Mouse (Mus musculus): ENCODE results near the gene Klk5. TPM values are rescaled to one million over a fixed set of nuclear protein-coding genes. Genes with fewer than 3 reads are reported as not detected.
A peak's percentile ranks its signal among the peaks of the same experiment; 100 is the strongest.

The Klk5 gene
- polyA plus RNA-seq, 1 experiment from 2014 or later = not detected

DNA sequence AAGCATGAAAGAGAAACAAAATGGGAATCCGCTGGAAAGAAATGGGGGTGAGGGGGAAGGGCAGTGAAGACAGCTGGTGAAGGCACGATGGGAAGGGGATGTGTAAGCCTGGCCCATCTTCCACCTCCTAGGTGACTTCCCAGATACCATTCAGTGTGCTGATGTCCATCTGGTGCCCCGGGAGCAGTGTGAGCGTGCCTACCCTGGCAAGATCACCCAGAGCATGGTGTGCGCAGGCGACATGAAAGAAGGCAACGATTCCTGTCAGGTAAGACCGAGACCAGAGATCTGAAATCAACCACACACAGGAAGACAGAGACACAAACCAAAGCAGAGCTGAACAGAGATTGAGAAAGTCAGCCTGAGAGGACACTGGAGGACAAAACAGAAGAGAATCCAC is 12.8 kb upstream of the Klk5 start:
- H3K4me1 ChIP-seq = no peaks in the 10 kb centered on the region
- no peak overlapping the region for H3K4me2 ChIP-seq
- no peak overlapping the region for H3K9ac ChIP-seq
- no peak overlapping the region for H3K27ac ChIP-seq
- no peaks in the 10 kb centered on the region for H3K9me3 ChIP-seq
- ATAC-seq (ENCODE audit: borderline replicate concordance, extremely low read depth, low FRiP score, low TSS enrichment) = no peak
- no peak overlapping the region for H3K4me3 ChIP-seq
- H3K27me3 ChIP-seq = no peaks in the 10 kb centered on the region
- 88% methylated on average over 8 of the region's 8 CpGs for WGBS
- H3K36me3 ChIP-seq = no peaks in the 10 kb centered on the region

DNA sequence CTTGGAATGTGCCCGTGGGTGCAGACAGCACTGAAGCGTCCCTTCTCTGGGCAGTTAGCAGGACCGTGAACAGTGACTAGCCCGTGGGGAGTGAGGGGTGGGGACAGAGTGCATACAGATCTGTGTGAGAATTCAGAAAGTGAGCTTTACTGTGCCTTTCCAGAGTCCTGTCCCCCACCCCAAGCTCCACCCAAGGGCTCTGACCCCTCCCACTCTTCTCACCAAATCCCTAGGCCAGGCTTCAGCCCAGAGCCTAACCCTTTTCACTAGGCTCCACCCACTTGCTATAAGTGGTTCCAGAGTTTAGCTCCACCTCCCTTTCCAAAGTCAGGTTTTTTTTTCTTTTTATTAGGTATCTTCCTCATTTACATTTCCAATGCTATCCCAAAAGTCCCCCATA is 2.0 kb downstream of the Klk5 start:
- ATAC-seq (ENCODE audit: borderline replicate concordance, extremely low read depth, low FRiP score, low TSS enrichment) = no peak
- no peak overlapping the region for H3K4me3 ChIP-seq
- H3K9me3 ChIP-seq = no peaks in the 10 kb centered on the region
- H3K9ac ChIP-seq = no peak overlapping the region
- H3K27me3 ChIP-seq = no peaks in the 10 kb centered on the region
- H3K27ac ChIP-seq = no peak overlapping the region
- no peaks in the 10 kb centered on the region for H3K36me3 ChIP-seq
- 86% methylated on average over 4 of the region's 4 CpGs for WGBS
- H3K4me1 ChIP-seq = no peaks in the 10 kb centered on the region
- H3K4me2 ChIP-seq = no peak overlapping the region

DNA sequence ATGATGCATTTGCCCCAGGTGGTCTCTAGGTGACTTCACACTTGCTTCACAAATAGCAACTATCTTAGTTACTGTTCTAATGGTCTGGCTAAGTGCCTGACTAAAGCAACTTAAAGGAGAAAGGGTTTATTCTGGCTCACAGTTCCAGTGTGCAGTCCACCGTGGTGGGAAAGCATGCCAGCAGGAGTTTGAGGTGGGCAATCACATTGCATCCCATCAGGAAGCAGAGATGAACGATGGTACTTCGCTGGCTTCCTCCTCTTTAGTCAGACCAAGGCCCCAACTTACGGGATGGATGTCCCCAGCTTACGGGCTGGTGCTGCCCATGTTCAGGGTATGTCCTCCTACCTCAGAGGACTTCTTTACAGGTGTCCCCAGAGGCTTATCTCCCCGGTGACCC is 9.8 kb downstream of the Klk5 start:
- Histone ChIP-seq H3K27ac (no peak overlapping the region), H3K9me3 (no peaks in the 10 kb centered on the region), H3K36me3 (no peaks in the 10 kb centered on the region), H3K4me2 (no peak overlapping the region), H3K9ac (no peak overlapping the region), H3K4me3 (no peak overlapping the region), H3K27me3 (no peaks in the 10 kb centered on the region), H3K4me1 (no peaks in the 10 kb centered on the region)
- WGBS = 83% methylated on average over 6 of the region's 6 CpGs
- no peak for ATAC-seq (ENCODE audit: borderline replicate concordance, extremely low read depth, low FRiP score, low TSS enrichment)

DNA sequence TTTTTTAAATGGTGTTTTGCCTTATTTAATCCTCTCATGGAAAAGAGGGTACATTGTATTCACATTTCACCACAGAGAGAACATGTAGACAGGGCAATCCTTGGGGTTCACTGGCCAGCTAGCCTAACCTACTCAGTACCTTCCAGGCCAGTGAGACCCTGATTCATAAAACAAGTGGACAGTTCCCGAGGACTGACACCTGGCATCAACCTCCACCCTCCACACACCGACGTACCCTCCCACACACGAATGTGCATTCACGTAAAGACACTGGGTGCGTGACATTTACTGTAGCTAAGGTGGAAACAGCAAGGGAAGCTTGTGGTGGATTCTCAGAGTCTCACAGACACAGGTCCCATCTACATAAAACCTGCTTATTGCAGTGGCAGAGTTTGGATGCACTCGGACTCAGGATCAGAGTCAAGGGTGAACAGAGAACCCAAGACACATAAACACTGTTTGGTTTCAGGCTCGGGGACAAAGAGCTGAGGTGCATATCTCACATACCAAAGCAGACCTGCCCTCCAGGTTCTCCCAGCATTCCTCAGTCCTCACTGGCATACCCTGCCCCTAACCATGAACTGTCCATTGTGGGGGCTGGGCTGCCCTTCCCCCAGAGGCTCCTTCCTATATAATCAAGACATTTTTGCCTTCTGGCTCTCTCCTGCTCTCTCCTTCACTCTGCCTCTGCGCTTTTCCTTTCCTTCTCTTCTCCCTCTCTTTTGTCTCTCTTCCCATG is 13.0 kb downstream of the Klk5 start:
- H3K36me3 ChIP-seq = no peaks in the 10 kb centered on the region
- ATAC-seq (ENCODE audit: borderline replicate concordance, extremely low read depth, low FRiP score, low TSS enrichment) = no peak
- no peak overlapping the region for H3K27ac ChIP-seq
- no peaks in the 10 kb centered on the region for H3K27me3 ChIP-seq
- no peaks in the 10 kb centered on the region for H3K4me1 ChIP-seq
- H3K4me2 ChIP-seq = no peak overlapping the region
- 62% methylated on average over 9 of the region's 9 CpGs for WGBS
- no peak overlapping the region for H3K9ac ChIP-seq
- H3K9me3 ChIP-seq = no peaks in the 10 kb centered on the region
- no peak overlapping the region for H3K4me3 ChIP-seq

GRCm38 (mm10) chr7:43855709-43856108 is 13.9 kb downstream of the Klk5 start:
- WGBS = 28% methylated on average over 3 of the region's 3 CpGs
- no peaks in the 10 kb centered on the region for H3K9me3 ChIP-seq
- H3K4me1 ChIP-seq = no peaks in the 10 kb centered on the region
- H3K27ac ChIP-seq = no peak overlapping the region
- H3K27me3 ChIP-seq = no peaks in the 10 kb centered on the region
- H3K4me3 ChIP-seq = no peak overlapping the region
- H3K9ac ChIP-seq = no peak overlapping the region
- H3K36me3 ChIP-seq = no peaks in the 10 kb centered on the region
- no peak overlapping the region for H3K4me2 ChIP-seq
- no peak for ATAC-seq (ENCODE audit: borderline replicate concordance, extremely low read depth, low FRiP score, low TSS enrichment)

DNA sequence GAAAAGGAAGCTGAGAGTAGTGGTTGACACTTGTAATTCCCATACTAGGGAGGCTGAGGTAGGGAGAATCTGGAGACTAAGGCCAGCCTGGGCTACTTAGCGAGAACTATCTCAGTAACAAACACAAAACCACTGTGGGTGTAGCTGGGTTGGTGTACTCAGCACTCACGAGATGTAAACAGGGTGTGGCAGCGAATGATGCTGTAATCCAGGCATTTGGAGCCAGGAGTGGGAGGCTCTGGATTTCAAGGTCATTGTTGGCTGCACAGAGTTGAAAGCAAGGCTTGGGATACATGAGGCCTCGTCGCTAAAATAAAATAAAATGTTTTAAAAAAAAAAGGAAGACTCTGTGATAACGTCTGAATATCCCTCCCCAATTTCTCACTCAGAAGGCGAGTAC is 14.5 kb downstream of the Klk5 start:
- no peak for ATAC-seq (ENCODE audit: borderline replicate concordance, extremely low read depth, low FRiP score, low TSS enrichment)
- H3K27me3 ChIP-seq = no peaks in the 10 kb centered on the region
- no peaks in the 10 kb centered on the region for H3K9me3 ChIP-seq
- H3K36me3 ChIP-seq = no peaks in the 10 kb centered on the region
- no peak overlapping the region for H3K4me2 ChIP-seq
- WGBS = 70% methylated on average over 7 of the region's 7 CpGs
- H3K27ac ChIP-seq = no peak overlapping the region
- no peaks in the 10 kb centered on the region for H3K4me1 ChIP-seq
- no peak overlapping the region for H3K9ac ChIP-seq
- no peak overlapping the region for H3K4me3 ChIP-seq

- 89% methylated on average over 12 of the region's 12 CpGs for WGBS
- Histone ChIP-seq H3K36me3 (no peaks in the 10 kb centered on the region), H3K27me3 (no peaks in the 10 kb centered on the region), H3K4me1 (no peaks in the 10 kb centered on the region), H3K4me2 (no peak overlapping the region), H3K9ac (no peak overlapping the region), H3K27ac (no peak overlapping the region), H3K9me3 (no peaks in the 10 kb centered on the region), H3K4me3 (no peak overlapping the region)
- ATAC-seq (ENCODE audit: borderline replicate concordance, extremely low read depth, low FRiP score, low TSS enrichment) = no peak
Measured at GRCm38 (mm10) chr7:43857501-43857900, 15.7 kb downstream of the Klk5 start.

DNA sequence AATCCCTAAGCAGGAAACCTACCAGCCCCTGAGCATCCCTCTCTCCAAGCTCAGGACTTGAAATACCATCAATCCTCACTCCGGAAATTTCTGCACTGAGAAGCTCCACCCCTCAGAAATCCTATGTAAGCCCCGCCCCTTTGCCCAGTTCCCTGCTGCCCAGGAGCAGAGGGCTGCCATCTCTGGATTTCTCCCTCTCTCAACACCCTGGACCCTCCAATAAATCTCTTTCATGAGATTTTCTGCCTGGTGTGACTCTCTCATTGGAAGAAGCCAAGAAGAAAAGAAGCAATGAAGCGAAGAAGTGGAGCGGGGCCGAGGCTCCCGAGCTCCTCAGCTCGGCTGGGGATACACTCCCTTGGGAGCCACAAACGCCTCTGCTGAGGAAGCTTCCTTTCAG is 18.6 kb downstream of the Klk5 start:
- H3K4me3 ChIP-seq = no peak overlapping the region
- no peaks in the 10 kb centered on the region for H3K4me1 ChIP-seq
- no peaks in the 10 kb centered on the region for H3K9me3 ChIP-seq
- no peak overlapping the region for H3K9ac ChIP-seq
- 72% methylated on average over 8 of the region's 8 CpGs for WGBS
- H3K4me2 ChIP-seq = no peak overlapping the region
- no peaks in the 10 kb centered on the region for H3K27me3 ChIP-seq
- H3K36me3 ChIP-seq = no peaks in the 10 kb centered on the region
- ATAC-seq (ENCODE audit: borderline replicate concordance, extremely low read depth, low FRiP score, low TSS enrichment) = no peak
- no peak overlapping the region for H3K27ac ChIP-seq

GRCm38 (mm10) chr7:43873237-43873636 is 31.5 kb downstream of the Klk5 start:
- Histone ChIP-seq H3K4me1 (no peaks in the 10 kb centered on the region), H3K36me3 (no peaks in the 10 kb centered on the region), H3K27ac (no peak overlapping the region), H3K4me3 (no peak overlapping the region), H3K27me3 (no peaks in the 10 kb centered on the region), H3K9me3 (no peaks in the 10 kb centered on the region), H3K4me2 (no peak overlapping the region), H3K9ac (no peak overlapping the region)
- ATAC-seq (ENCODE audit: borderline replicate concordance, extremely low read depth, low FRiP score, low TSS enrichment) = no peak
- WGBS = 3% methylated on average over 10 of the region's 10 CpGs

GRCm38 (mm10) chr7:43873674-43874073 is 31.9 kb downstream of the Klk5 start:
- no peak for ATAC-seq (ENCODE audit: borderline replicate concordance, extremely low read depth, low FRiP score, low TSS enrichment)
- H3K27ac ChIP-seq = no peak overlapping the region
- H3K4me1 ChIP-seq = no peaks in the 10 kb centered on the region
- H3K9me3 ChIP-seq = no peaks in the 10 kb centered on the region
- no peaks in the 10 kb centered on the region for H3K27me3 ChIP-seq
- no peaks in the 10 kb centered on the region for H3K36me3 ChIP-seq
- H3K9ac ChIP-seq = no peak overlapping the region
- H3K4me2 ChIP-seq = no peak overlapping the region
- no peak overlapping the region for H3K4me3 ChIP-seq
- 66% methylated on average over 3 of the region's 3 CpGs for WGBS

GRCm38 (mm10) chr7:43874868-43875375 is 33.2 kb downstream of the Klk5 start:
- no peaks in the 10 kb centered on the region for H3K27me3 ChIP-seq
- WGBS = 79% methylated on average over 6 of the region's 6 CpGs
- H3K9ac ChIP-seq = no peak overlapping the region
- H3K4me3 ChIP-seq = no peak overlapping the region
- no peak overlapping the region for H3K4me2 ChIP-seq
- H3K9me3 ChIP-seq = no peaks in the 10 kb centered on the region
- H3K4me1 ChIP-seq = no peaks in the 10 kb centered on the region
- H3K36me3 ChIP-seq = no peaks in the 10 kb centered on the region
- H3K27ac ChIP-seq = no peak overlapping the region
- ATAC-seq (ENCODE audit: borderline replicate concordance, extremely low read depth, low FRiP score, low TSS enrichment) = no peak

DNA sequence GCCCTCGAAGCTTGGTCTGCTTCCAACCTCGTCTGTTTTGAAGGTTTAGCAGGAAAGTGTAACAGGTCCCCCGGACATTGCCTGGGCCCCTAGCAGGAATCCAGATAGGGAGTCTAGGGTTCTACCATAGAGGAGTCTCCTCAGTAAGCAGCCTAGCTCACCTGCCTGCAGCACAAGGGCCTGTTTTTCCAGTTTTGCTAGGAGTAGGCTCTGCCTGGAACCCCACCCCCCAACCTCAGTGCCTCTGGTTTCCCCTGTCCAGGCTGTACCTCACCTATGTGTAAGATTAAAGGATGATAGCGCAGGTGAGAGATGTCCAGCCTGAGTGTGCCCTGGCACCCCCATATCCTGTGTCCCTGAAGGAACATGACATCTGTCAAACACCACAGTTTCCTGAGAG is 34.7 kb downstream of the Klk5 start:
- Histone ChIP-seq H3K4me1 (no peaks in the 10 kb centered on the region), H3K9ac (no peak overlapping the region), H3K4me3 (no peak overlapping the region), H3K4me2 (no peak overlapping the region), H3K27me3 (no peaks in the 10 kb centered on the region), H3K27ac (no peak overlapping the region), H3K9me3 (no peaks in the 10 kb centered on the region), H3K36me3 (no peaks in the 10 kb centered on the region)
- 52% methylated on average over 4 of the region's 4 CpGs for WGBS
- ATAC-seq (ENCODE audit: borderline replicate concordance, extremely low read depth, low FRiP score, low TSS enrichment) = peak; percentile 67; the same call in 1 of the 2 replicates

- no peak for ATAC-seq (ENCODE audit: borderline replicate concordance, extremely low read depth, low FRiP score, low TSS enrichment)
- Histone ChIP-seq H3K4me1 (no peaks in the 10 kb centered on the region), H3K27me3 (peaks cover 4% of the 10 kb centered on the region), H3K4me3 (no peak overlapping the region), H3K27ac (no peak overlapping the region), H3K9me3 (no peaks in the 10 kb centered on the region), H3K9ac (no peak overlapping the region), H3K4me2 (no peak overlapping the region), H3K36me3 (no peaks in the 10 kb centered on the region)
- 32% methylated on average over 1 of the region's 1 CpGs for WGBS
Measured at GRCm38 (mm10) chr7:43878281-43878680, 36.5 kb downstream of the Klk5 start.

Measured in lung, embryonic 15.5 days (tissue).